Mouse (Mus musculus): ENCODE data around the gene Crkl.

GRCm38 (mm10) chr16:17527606-17528005, 75.8 kb downstream of the Crkl start:
- TF ChIP-seq GATA1 (IDR thresholded peaks at IDR 0.05; ENCODE audit: borderline replicate concordance, low read length) (no peak), FLI1 (IDR thresholded peaks at IDR 0.05; ENCODE audit: low read length) (no peak)

Data from megakaryocyte, embryonic 14.5 days (primary cell).